Mouse (Mus musculus): ENCODE data around the gene Tmem94. TPM values are rescaled to one million over a fixed set of nuclear protein-coding genes. Genes with fewer than 3 reads are reported as not detected.

The Tmem94 gene
- total and polyA plus RNA-seq, 2 experiments, result 11.0 to 41.9 TPM

DNA sequence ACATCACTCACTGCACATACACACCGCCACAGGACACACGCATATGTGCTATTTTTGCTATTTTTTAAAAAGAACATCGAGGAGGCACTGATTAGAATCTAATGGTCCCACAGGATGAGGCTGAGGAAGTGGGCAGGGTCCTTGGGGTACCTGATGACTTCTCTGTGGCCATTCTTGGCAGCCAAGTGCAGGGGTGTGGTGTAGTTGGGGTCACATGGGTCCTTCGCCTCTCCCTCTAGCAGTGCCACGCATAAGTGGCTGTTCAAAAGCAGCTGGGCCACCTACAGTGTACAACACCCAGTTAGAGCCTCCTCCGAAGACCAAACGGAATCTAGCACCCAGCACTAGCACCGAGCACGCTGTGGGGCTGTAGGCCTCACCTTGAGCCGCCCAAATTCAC is 40.9 kb downstream of the Tmem94 start:
- no peaks in the 10 kb centered on the region for H3K27me3 ChIP-seq (ENCODE audit: control insufficient read depth, insufficient read depth, low read length)
- TF ChIP-seq POLR2A (IDR thresholded peaks at IDR 0.05; ENCODE audit: extremely low read depth, insufficient read depth, low read length) (no peak), CTCF (IDR thresholded peaks at IDR 0.05; ENCODE audit: low read depth, low read length) (no peak)
- H3K27ac ChIP-seq (replicated peaks; ENCODE audit: insufficient read depth, low read depth, low read length), result no peak overlapping the region
- peaks cover 2% of the 10 kb centered on the region; the same call in 1 of the 2 replicates for H3K36me3 ChIP-seq (ENCODE audit: control insufficient read depth, insufficient read depth, low read length)
- no peak overlapping the region for H3K4me3 ChIP-seq (ENCODE audit: insufficient read depth, low read depth, low read length)
- DNase-seq (ENCODE audit: extremely low read depth, low read depth, low spot score), result no peak
- WGBS, result 92% methylated on average over 10 of the region's 10 CpGs
- peaks cover 12% of the 10 kb centered on the region for H3K4me1 ChIP-seq (ENCODE audit: control insufficient read depth, insufficient read depth, low read length)
- H3K9ac ChIP-seq (ENCODE audit: low read depth, low read length), result no peak overlapping the region
- H3K79me2 ChIP-seq (ENCODE audit: control insufficient read depth, insufficient read depth, low read length), result 0 out of 2 replicates have a peak, but pooled peaks cover 8% of the 10 kb centered on the region

GRCm38 (mm10) chr11:115807306-115807705 is 42.1 kb downstream of the Tmem94 start:
- peaks cover 14% of the 10 kb centered on the region for H3K4me1 ChIP-seq (ENCODE audit: control insufficient read depth, insufficient read depth, low read length)
- H3K27ac ChIP-seq (replicated peaks; ENCODE audit: insufficient read depth, low read depth, low read length), result no peak overlapping the region

GRCm38 (mm10) chr11:115807971-115808370 is 42.7 kb downstream of the Tmem94 start:
- H3K9ac ChIP-seq (ENCODE audit: low read depth, low read length), result no peak overlapping the region

More at GRCm38 (mm10) chr11:115807306-115807705, 42.1 kb downstream of the Tmem94 start:
- Histone ChIP-seq H3K27me3 (ENCODE audit: control insufficient read depth, insufficient read depth, low read length) (no peaks in the 10 kb centered on the region), H3K36me3 (ENCODE audit: control insufficient read depth, insufficient read depth, low read length) (peaks cover 2% of the 10 kb centered on the region; the same call in 1 of the 2 replicates), H3K9ac (ENCODE audit: low read depth, low read length) (no peak overlapping the region), H3K79me2 (ENCODE audit: control insufficient read depth, insufficient read depth, low read length) (peaks cover 8% of the 10 kb centered on the region; the same call in 1 of the 2 replicates), H3K4me3 (ENCODE audit: insufficient read depth, low read depth, low read length) (no peak overlapping the region)
- 94% methylated on average over 6 of the region's 6 CpGs for WGBS
- no peak for TF ChIP-seq POLR2A (IDR thresholded peaks at IDR 0.05; ENCODE audit: extremely low read depth, insufficient read depth, low read length)
- TF ChIP-seq CTCF (IDR thresholded peaks at IDR 0.05; ENCODE audit: low read depth, low read length), result no peak
- no peak for DNase-seq (ENCODE audit: extremely low read depth, low read depth, low spot score)

GRCm38 (mm10) chr11:115808696-115809310 is 43.6 kb downstream of the Tmem94 start:
- Histone ChIP-seq H3K27ac (replicated peaks; ENCODE audit: insufficient read depth, low read depth, low read length) (peak overlapping the region; percentile 3; the same call in 1 of the 2 replicates), H3K4me1 (ENCODE audit: control insufficient read depth, insufficient read depth, low read length) (peaks cover 20% of the 10 kb centered on the region), H3K79me2 (ENCODE audit: control insufficient read depth, insufficient read depth, low read length) (peaks cover 18% of the 10 kb centered on the region; the same call in 1 of the 2 replicates), H3K27me3 (ENCODE audit: control insufficient read depth, insufficient read depth, low read length) (no peaks in the 10 kb centered on the region), H3K36me3 (ENCODE audit: control insufficient read depth, insufficient read depth, low read length) (peaks cover under 1% of the 10 kb centered on the region; the same call in 1 of the 2 replicates), H3K4me3 (ENCODE audit: insufficient read depth, low read depth, low read length) (no peak overlapping the region), H3K9ac (ENCODE audit: low read depth, low read length) (peak overlapping the region; percentile 6; the same call in 1 of the 2 replicates)
- TF ChIP-seq POLR2A (IDR thresholded peaks at IDR 0.05; ENCODE audit: extremely low read depth, insufficient read depth, low read length) (no peak), CTCF (IDR thresholded peaks at IDR 0.05; ENCODE audit: low read depth, low read length) (no peak)
- 72% methylated on average over 10 of the region's 10 CpGs for WGBS
- no peak for DNase-seq (ENCODE audit: extremely low read depth, low read depth, low spot score)

More at GRCm38 (mm10) chr11:115807971-115808370, 42.7 kb downstream of the Tmem94 start:
- Histone ChIP-seq H3K27me3 (ENCODE audit: control insufficient read depth, insufficient read depth, low read length) (no peaks in the 10 kb centered on the region), H3K4me1 (ENCODE audit: control insufficient read depth, insufficient read depth, low read length) (peaks cover 20% of the 10 kb centered on the region), H3K36me3 (ENCODE audit: control insufficient read depth, insufficient read depth, low read length) (peaks cover 2% of the 10 kb centered on the region; the same call in 1 of the 2 replicates), H3K27ac (replicated peaks; ENCODE audit: insufficient read depth, low read depth, low read length) (no peak overlapping the region), H3K79me2 (ENCODE audit: control insufficient read depth, insufficient read depth, low read length) (peaks cover 15% of the 10 kb centered on the region; the same call in 1 of the 2 replicates), H3K4me3 (ENCODE audit: insufficient read depth, low read depth, low read length) (no peak overlapping the region)
- DNase-seq (ENCODE audit: extremely low read depth, low read depth, low spot score), result no peak
- no peak for TF ChIP-seq POLR2A (IDR thresholded peaks at IDR 0.05; ENCODE audit: extremely low read depth, insufficient read depth, low read length)
- TF ChIP-seq CTCF (IDR thresholded peaks at IDR 0.05; ENCODE audit: low read depth, low read length), result no peak
- 90% methylated on average over 11 of the region's 11 CpGs for WGBS

GRCm38 (mm10) chr11:115809311-115809781 is 44.1 kb downstream of the Tmem94 start:
- H3K27ac ChIP-seq (replicated peaks; ENCODE audit: insufficient read depth, low read depth, low read length), result peak overlapping the region; percentile 3; the same call in 1 of the 2 replicates
- no peak overlapping the region for H3K4me3 ChIP-seq (ENCODE audit: insufficient read depth, low read depth, low read length)
- no peaks in the 10 kb centered on the region for H3K27me3 ChIP-seq (ENCODE audit: control insufficient read depth, insufficient read depth, low read length)
- 74% methylated on average over 8 of the region's 8 CpGs for WGBS
- no peak for TF ChIP-seq CTCF (IDR thresholded peaks at IDR 0.05; ENCODE audit: low read depth, low read length)
- no peak for TF ChIP-seq POLR2A (IDR thresholded peaks at IDR 0.05; ENCODE audit: extremely low read depth, insufficient read depth, low read length)
- DNase-seq (ENCODE audit: extremely low read depth, low read depth, low spot score), result no peak
- H3K79me2 ChIP-seq (ENCODE audit: control insufficient read depth, insufficient read depth, low read length), result peaks cover 18% of the 10 kb centered on the region; the same call in 1 of the 2 replicates
- no peaks in the 10 kb centered on the region; the same call in 1 of the 2 replicates for H3K36me3 ChIP-seq (ENCODE audit: control insufficient read depth, insufficient read depth, low read length)
- H3K9ac ChIP-seq (ENCODE audit: low read depth, low read length), result no peak overlapping the region
- H3K4me1 ChIP-seq (ENCODE audit: control insufficient read depth, insufficient read depth, low read length), result peaks cover 21% of the 10 kb centered on the region
